Mouse (Mus musculus) bone marrow macrophage, adult 2 months (primary cell): ENCODE data around the gene Supt4a.

Experiments
- CTCF ChIP-seq: IDR thresholded peaks from 2 replicates; pipeline ENCODE4 v1.5.1; 2012; ENCODE audit warnings: low read depth, mild to moderate bottlenecking, low read length, moderate library complexity
- POLR2A ChIP-seq: IDR thresholded peaks from 2 replicates; pipeline ENCODE4 v1.6.1; 2012; ENCODE audit warnings: mild to moderate bottlenecking, low read depth, low read length, borderline replicate concordance

GRCm38 (mm10) chr11:87719526-87719925 is 17.8 kb upstream of the Supt4a start:
- TF ChIP-seq CTCF (no peak), POLR2A (no peak)
